Mouse (Mus musculus): ENCODE results near the gene Plaa.

GRCm38 (mm10) chr4:94592709-94593108 lies 10.3 kb downstream of the Plaa start:
- no peak for TF ChIP-seq POLR2A (IDR thresholded peaks at IDR 0.05; ENCODE audit: low read depth, low read length)
- TF ChIP-seq CTCF (IDR thresholded peaks at IDR 0.05; ENCODE audit: borderline replicate concordance, insufficient read depth, low read length) = no peak

Measured in embryonic fibroblast, embryonic 13.5 days (primary cell).